Mouse (Mus musculus): ENCODE measurements at regions not wholly inside any gene's neighbourhood (a gene's known extent, or its start where the extent isn't known, plus 50 kb on each side); places are given as distances from the start of the nearest gene placed in this dataset.
A peak's percentile ranks its signal among the peaks of the same experiment; 100 is the strongest.

DNA sequence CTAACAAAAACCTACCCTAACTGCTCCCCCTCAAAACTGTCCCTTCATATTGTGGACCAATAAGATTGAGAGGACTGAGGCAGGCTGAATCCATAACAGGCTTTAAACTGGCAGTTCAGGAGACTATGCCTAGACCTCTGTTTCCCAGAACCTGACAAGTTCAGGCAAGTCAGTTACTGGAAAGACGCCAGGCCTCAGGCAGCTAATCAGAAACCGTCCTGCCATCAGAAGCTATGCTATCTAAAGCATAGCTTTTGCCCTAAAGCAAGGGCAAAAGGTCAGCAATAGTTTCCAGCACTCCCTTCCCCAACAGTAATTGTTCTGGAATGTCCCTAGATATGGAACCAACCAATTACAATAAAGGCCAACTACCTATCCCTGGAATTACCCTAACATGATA, 273.0 kb downstream of the Bche start:
- DNase-seq (ENCODE audit: low spot score in 2 of 2), result no peak

DNA sequence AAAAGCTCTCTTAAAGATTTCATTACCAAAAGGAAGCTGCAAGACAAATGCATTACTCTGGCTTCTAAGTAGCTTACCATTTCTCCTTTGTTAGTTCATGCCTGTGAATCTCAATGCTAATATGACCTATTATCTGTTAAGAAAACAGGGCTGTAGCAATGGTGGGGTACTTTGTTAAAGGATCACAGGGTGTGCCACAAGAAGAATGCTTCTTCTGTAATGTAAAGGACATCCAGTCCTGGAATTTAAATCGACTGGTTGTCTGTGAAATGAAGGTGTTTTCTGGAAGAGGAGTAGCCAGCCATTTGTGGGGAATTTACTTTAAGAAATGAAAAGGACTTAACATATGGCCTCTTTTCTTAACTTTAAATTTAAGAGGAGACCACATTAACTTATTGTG, 273.9 kb downstream of the Bche start:
- no peak for DNase-seq (ENCODE audit: low spot score in 2 of 2)

DNA sequence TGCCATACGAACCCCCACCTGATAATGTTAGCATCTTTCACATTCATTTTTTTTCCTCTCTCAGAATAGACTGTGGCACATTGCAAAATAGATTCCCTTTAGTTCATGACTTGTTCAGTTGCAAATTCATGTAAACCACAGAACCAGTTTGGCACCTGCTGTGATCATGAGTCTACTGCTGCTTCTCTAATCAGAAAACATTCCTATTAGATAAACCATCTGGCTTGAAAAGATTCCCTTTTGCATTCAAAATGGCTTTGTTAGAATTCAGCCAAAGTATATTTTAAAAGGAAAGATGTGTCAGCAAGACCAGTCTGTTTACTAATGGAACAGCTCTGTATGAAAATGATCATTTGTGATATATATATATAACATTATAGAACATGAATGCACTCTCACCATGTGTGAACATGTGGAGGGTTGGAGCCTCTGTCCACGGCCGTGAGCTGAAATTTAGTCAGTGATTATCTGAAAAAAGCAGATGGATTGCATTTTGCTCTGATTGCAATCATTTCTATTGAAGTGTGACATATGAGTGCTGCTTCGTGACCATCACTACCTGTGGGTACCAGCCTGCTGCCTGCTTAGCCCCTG, 298.2 kb downstream of the Bche start:
- DNase-seq (ENCODE audit: low spot score in 2 of 2), result no peak

DNA sequence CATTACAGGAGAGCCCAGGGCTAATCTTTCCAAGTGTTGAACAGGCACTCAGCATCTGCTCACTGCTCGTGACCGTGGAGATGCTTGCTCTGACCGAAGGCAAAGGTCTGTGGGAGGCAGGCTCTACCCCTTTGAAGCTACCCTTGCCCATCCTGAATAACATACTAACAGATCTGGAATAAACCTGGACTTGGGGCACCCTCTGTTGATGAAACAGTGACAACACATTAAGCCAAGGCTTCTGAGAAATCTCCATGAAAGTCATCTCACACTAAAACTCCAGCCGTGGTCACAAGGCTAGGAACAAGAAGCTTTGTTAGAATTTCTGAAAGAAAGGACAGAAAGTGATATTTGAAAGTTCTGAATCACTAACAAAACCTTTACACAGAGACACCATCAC, 306.8 kb downstream of the Bche start:
- peak in 1 of 2 experiments; percentile 9 for DNase-seq (ENCODE audit: low spot score in 2 of 2)

DNA sequence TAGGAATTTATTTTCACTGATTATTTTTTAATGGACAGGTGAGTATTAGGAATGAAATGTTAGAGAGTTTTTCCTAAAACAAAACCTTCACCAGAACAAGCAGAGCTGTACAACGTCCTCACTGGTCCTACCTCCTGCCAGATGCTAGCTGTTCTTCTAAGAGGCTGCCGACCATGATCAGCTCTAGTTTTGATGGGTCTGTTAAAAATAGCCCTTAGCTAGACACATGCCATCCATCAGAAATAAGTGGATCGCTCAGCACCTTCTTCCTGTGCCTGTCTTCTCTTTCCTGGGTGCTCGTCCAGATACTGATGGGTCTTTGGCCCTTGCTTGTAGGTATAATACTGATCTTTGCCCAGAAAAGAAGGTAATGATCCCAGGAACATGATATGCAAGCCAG, 312.4 kb downstream of the Bche start:
- no peak for DNase-seq (ENCODE audit: low spot score in 2 of 2)

DNA sequence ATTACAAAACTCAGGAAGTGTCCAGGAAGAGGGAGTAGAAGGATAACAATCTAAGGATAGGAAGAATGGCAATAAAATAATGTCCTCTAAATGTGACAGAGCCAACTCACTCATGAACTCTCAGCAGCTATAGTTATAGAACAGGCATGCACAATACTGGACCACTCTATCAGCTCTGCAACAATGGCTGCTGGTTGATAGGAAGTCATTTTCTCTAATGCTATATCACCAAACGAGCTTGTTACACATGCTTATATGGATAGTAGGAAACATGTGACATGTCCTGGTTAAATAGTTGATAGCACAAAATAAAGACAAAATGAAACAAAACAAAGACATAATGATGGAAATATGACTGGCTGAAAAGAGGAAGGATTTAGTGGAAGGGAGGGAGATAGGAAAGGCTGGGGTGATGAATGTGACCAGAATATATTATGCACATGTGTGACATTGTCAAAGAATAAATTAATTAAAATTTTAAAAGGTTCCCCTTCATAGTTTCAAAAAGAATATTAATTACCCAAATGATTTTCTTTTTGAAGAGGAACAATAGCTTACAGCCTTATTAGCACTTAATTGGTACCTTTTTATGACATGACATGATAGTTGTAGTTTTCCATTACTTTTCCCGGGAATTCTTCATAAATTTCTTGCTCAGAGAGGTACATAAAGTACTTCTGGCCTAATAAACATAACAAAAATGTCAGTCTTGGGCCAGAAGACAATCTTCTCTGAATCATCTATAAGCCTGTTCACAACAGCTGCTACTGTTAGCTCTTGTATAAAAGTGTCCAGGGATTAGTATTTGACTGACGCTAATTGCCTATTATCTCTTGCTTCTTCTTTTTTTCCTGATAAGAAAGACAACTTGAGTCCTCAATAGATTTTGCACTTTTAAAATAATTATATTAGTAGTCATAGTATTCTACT, 318.2 kb downstream of the Bche start:
- DNase-seq (ENCODE audit: low spot score in 2 of 2), result no peak

DNA sequence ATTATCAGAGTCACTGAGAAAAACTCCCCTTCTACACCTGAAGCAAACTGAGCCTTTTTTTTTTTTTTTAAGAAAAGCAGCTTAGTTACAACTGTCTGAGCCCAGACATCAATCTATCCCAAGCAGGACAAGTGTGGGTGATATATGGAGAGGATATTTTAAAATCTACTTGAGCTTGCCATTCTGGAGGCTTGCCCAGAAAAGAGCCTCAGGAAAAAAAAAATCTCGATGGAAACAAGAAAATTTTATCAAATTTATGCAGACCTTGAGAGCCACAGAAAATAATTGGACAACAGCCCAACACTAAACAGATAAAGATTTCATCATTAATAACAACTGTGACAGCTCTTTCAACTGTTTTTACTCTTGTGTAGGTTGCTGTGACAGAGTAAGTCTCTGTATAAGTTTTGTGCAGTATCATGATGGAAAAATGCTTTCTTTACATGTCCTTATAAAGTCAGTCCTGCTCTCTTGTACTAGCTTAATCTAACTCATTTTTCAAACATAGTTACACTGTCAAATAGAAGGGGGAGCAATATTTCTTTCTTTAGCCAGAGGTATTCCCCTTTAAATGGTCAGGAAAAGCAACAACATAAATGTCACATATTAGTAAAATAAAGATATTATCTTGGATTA, 297.4 kb upstream of the Slitrk3 start:
- DNase-seq (ENCODE audit: low spot score in 2 of 2), result no peak

DNA sequence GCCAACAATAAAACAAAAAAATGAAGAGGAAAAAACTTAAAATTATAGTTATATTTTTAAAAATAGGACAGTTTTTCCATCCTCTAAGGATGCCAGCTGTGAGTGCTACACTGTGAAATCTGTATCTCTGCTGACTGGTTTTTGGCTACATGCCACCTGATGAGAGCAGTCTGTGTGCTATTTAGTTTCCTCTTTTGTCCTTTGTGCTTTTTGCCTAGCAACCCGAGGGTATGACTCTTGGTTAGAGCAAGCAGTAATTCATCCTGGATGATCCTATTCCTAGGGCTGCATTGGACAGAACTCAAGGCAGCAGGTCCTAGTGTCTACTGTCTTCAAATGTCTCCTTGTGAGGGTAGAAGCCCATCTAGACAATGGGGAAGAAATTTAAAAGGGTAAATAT, 285.6 kb upstream of the Slitrk3 start:
- DNase-seq (ENCODE audit: low spot score in 2 of 2), result peak; percentile 22 to 30

DNA sequence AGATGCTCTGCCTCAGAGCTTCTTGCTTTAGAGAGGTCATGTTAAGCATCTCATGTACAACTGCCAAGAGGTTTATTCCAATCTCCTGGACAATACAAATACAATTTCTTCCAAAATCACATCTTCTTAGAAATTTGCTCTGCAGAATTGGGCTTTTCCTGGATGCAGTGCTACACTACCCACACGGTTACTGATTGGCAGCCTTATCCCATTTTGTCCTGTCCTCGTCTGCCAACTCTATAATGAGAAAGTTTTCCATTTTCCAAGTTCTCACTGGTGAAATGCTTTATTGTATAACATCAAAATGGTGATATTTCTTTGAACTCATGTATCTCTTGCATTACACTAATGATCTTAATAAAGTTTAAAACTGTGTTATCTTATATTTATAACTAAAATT, 282.1 kb upstream of the Slitrk3 start:
- DNase-seq (ENCODE audit: low spot score in 2 of 2), result no peak

DNA sequence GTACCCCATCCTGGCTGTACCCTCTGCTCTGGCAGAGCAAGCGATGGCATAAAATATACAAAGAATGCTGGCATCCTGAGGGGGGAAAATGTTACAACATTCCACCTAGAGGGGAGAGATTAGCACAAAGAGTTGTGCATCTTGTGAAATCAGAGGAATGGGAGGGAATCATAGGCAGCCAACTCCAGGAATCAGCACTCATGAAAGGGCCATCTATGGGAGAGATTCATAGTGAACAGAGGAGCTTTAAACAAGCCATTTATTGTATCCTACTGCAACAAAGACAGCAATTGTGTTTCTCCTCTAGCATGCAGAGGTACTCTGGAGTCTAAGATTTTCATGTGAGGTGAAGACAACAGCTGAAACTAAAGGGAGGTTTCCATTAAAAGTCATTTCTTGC, 265.6 kb upstream of the Slitrk3 start:
- no peak for DNase-seq (ENCODE audit: low spot score in 2 of 2)

Measured in right cerebral cortex, postnatal 36 days (tissue).